Mouse (Mus musculus) mouse trophoblast stem cell (cell line): Measurements from ENCODE around the gene Tnfrsf21.

ENCODE experiments used
- in situ Hi-C, 2 experiments: fragments of 300-500 bp; cut with MseI, MboI; formaldehyde crosslinking; loops; 2 replicates in 1 of 2; 3 replicates in 1 of 2; pipeline ENCODE4 v1.15.1; 2025

The Tnfrsf21 gene

GRCm38 (mm10) chr17:43128908-43129533 is 112.7 kb downstream of the Tnfrsf21 start:
- in situ Hi-C loops = no loop called here

- in situ Hi-C loops = no loop called here
These were observed 113.9 kb downstream of the Tnfrsf21 start for GRCm38 (mm10) chr17:43130115-43130869.

- in situ Hi-C loops = no loop called here
These were observed 114.5 kb downstream of the Tnfrsf21 start for GRCm38 (mm10) chr17:43130870-43131264.

- in situ Hi-C loops = no loop called here
These were observed 116.1 kb downstream of the Tnfrsf21 start for GRCm38 (mm10) chr17:43132477-43132876.

- in situ Hi-C loops = no loop called here
These were observed 116.8 kb downstream of the Tnfrsf21 start for GRCm38 (mm10) chr17:43133106-43133505.

- in situ Hi-C loops = no loop called here
These were observed 118.6 kb downstream of the Tnfrsf21 start for GRCm38 (mm10) chr17:43134991-43135390.

GRCm38 (mm10) chr17:43135398-43136265 is 119.3 kb downstream of the Tnfrsf21 start:
- in situ Hi-C loops = no loop called here

GRCm38 (mm10) chr17:43136720-43137119 is 120.4 kb downstream of the Tnfrsf21 start:
- in situ Hi-C loops = no loop called here

- in situ Hi-C loops = no loop called here
These were observed 121.5 kb downstream of the Tnfrsf21 start for GRCm38 (mm10) chr17:43137838-43138237.

GRCm38 (mm10) chr17:43138356-43138755 is 122.0 kb downstream of the Tnfrsf21 start:
- in situ Hi-C loops = no loop called here
